Mouse (Mus musculus) layer of hippocampus, adult 2 months (tissue): Measurements from ENCODE around the gene Foxl2. TPM values are rescaled to one million over a fixed set of nuclear protein-coding genes. Genes with fewer than 3 reads are reported as not detected.
A peak's percentile ranks its signal among the peaks of the same experiment; 100 is the strongest.

Experiments used
- DNase-seq, 2 experiments: peaks; one replicate each; pipeline ENCODE4 v3.0.0; 2022; ENCODE audit warnings: low spot score in 2 of 2
- H3K27ac ChIP-seq: fragments of 200-600 bp; 2 replicates; pipeline ENCODE4 v1.8.1; 2022
- H3K4me3 ChIP-seq: fragments of 200-600 bp; 2 replicates; pipeline ENCODE4 v1.8.1; 2022; ENCODE audit warnings: mild to moderate bottlenecking
- CTCF ChIP-seq: fragments of 200-600 bp; conservative IDR thresholded peaks from 2 replicates; pipeline ENCODE4 v1.8.1; 2022; ENCODE audit warnings: antibody characterized with exemption, mild to moderate bottlenecking, moderate library complexity
- long read RNA-seq, 2 experiments: library from polyadenylated mRNA; stranded (forward); transcript quantifications; one replicate each; pipeline ENCODE4 v2.0.0; 2021; ENCODE audit warnings: borderline mapping rate in 2 of 2
- total RNA-seq, 2 experiments: library from RNA; stranded (reverse); gene quantifications; 2 replicates each; pipeline ENCODE4 v1.2.3; 2021

Gene Foxl2
- 1 to 10 TPM in 1 of 2 experiments, under 1 TPM in 1; 0.92 to 1.0 TPM for total RNA-seq
- long read RNA-seq, experiment 1, partial matches to known transcripts, result 0 of 1 reads
- long read RNA-seq, experiment 1, other reads (novel, unspliced or antisense), result 0 of 1 reads
- long read RNA-seq, experiment 2, result 0 reads

DNA sequence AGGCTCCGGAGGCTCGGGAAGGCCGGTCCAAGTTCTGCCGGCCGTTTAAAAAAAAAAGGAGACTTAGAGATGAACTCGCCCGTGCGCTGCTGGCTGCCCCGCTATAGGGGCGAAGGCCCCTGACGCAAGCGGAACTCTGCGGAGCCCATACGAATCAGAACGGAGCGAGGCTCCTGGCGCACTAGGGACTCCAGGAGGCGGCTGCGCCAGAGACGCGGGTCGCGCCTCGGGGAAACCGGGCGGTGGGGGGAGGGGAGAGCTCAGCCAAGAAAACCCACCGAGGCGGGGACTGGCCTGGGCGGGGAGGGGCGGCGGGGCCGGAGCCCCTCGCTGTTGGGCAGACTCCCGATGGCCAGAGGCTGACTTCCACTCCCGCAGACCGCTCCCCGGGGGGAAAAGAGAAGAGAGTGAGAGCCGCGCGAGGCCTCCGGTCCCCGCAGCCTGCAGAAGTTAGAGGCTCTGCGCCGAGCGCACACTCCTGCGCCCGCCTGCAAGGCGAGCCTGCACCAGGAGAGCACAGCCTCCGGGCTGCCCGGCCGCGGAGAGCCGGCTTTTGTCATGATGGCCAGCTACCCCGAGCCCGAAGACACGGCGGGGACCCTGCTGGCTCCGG lies at the start of gene Foxl2:
TSS of gene Foxl2 (plus strand) at position 186 of the 613 bp plus-strand sequence.
- Histone ChIP-seq H3K4me3 (peak within 1 kb of the TSS; percentile 47), H3K27ac (peak within 1 kb of the TSS; percentile 73)
- DNase-seq, result no peak
- TF ChIP-seq CTCF, result no peak

GRCm38 (mm10) chr9:98920629-98921523 lies 34.2 kb upstream of the Foxl2 start:
- DNase-seq, result no peak
- Histone ChIP-seq H3K4me3 (no peak overlapping the region), H3K27ac (no peak overlapping the region)
- no peak for TF ChIP-seq CTCF

DNA sequence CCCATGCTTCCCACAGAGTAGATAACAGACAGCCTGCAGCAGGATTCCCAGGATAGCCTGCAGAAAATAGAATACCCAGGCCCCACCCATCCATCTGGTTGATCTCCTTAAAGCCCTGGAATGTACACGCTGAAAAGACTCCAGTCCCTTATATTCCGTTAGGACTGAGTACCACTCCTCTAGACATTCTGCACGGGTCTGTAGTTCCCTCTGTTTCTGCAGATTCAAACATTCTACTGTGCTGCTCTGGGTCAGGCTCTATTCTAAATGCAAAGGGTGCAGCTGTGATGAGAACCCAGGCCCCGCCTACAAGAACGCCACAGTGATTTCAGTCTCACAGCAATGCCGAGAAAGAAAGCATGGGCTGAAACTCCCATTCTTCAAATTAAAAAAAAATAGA lies 32.0 kb upstream of the Foxl2 start:
- TF ChIP-seq CTCF, result no peak
- Histone ChIP-seq H3K4me3 (no peak overlapping the region), H3K27ac (no peak overlapping the region)
- DNase-seq, result no peak

DNA sequence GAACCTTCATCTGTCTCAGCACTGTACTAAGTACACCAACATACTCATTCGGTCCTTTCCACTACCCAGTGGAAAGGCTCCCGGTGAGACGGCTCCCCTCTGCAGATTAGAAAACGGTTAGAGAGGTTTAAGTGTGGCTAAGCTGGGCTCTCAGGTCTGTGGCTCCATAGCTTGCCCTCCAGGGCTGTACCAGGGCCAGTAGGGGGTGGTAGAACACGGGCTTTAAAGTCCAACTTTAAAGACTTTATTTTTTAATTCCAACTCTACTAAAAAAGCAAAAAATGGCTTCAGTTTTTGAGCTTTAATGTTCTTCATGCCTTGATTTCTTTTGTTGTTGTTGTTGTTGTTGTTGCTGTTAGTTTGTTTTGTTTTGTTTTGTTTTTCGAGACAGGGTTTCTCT lies 30.9 kb upstream of the Foxl2 start:
- no peak overlapping the region for H3K4me3 ChIP-seq
- H3K27ac ChIP-seq, result no peak overlapping the region
- DNase-seq, result no peak
- peak; percentile 43 for TF ChIP-seq CTCF

GRCm38 (mm10) chr9:98929496-98929895 lies 25.6 kb upstream of the Foxl2 start:
- H3K4me3 ChIP-seq, result no peak overlapping the region
- peak; percentile 68 for TF ChIP-seq CTCF
- no peak for DNase-seq
- H3K27ac ChIP-seq, result no peak overlapping the region

DNA sequence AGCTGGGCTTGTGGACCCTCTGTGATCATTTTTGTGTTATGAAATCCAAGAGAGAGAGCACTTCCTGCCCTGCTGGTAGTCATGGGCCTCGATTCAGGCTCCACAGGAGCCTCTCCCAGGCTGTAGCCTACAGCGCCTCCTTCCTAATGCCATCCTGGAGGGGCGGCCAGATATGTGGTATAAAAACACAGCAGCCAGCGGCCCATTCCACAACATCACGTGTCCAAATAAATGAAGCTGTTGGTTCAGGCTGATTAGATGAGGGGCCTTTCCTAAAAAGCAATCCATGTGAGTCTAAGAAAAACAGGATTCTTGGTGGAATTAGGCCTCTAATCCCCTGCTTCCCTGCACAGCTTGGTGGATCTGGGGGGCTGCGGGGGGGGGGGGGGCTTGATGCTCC lies 22.2 kb upstream of the Foxl2 start:
- no peak for TF ChIP-seq CTCF
- Histone ChIP-seq H3K27ac (no peak overlapping the region), H3K4me3 (no peak overlapping the region)
- DNase-seq, result no peak

DNA sequence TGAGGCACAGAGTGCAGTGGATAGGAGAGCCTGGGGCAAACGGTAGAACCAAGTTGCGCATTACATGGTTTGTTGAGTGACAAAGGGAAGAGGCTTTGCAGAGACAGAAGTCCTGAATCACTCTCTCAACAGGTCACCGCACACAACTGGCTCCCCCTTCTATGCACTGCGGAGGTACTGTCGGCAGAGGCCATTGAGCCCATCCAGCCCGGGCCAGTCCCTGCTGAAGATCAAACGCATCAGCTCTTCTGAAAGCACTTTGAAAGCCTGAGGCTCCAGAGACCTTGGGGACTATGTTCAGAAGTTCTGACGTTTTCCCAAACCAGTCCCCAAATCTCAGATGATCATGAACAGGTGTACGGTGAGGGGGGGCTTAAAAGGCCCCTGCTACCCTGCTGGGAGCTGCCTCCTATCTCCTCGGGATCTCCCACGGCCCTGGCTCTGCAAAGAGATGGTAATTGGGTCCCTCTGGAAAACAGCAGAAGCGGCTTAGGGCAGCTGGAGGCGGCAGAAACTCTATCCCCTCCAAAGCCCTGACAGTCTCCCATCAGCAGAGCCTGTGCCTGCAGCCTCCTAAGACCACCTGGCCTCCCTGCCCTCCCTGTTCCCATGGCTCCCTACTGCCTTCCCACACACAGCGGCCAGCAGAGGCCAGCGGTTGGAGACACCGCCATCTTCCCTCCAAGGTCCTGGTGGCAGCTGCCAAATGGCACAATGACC lies 19.7 kb upstream of the Foxl2 start:
- Histone ChIP-seq H3K27ac (no peak overlapping the region), H3K4me3 (no peak overlapping the region)
- TF ChIP-seq CTCF, result no peak
- DNase-seq, result no peak

DNA sequence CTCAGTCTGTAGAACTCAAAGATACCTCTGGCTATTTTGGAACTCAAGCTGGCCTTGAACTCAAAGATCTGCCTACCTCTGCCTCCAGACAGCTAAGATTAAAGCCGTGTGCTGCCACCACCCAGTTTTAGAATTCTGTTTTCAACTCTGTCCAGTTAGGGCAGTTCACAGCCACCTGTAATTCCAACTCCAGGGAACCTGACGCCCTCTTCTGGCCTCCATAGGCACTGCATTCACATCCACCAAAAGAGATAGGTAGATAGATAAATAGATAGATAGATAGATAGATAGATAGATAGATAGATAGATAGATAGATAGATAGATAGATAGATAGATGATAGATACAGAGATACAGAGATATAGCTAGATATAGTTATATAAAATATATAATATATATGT lies 15.8 kb upstream of the Foxl2 start:
- Histone ChIP-seq H3K4me3 (no peak overlapping the region), H3K27ac (no peak overlapping the region)
- no peak for DNase-seq
- peak; percentile 68 for TF ChIP-seq CTCF

DNA sequence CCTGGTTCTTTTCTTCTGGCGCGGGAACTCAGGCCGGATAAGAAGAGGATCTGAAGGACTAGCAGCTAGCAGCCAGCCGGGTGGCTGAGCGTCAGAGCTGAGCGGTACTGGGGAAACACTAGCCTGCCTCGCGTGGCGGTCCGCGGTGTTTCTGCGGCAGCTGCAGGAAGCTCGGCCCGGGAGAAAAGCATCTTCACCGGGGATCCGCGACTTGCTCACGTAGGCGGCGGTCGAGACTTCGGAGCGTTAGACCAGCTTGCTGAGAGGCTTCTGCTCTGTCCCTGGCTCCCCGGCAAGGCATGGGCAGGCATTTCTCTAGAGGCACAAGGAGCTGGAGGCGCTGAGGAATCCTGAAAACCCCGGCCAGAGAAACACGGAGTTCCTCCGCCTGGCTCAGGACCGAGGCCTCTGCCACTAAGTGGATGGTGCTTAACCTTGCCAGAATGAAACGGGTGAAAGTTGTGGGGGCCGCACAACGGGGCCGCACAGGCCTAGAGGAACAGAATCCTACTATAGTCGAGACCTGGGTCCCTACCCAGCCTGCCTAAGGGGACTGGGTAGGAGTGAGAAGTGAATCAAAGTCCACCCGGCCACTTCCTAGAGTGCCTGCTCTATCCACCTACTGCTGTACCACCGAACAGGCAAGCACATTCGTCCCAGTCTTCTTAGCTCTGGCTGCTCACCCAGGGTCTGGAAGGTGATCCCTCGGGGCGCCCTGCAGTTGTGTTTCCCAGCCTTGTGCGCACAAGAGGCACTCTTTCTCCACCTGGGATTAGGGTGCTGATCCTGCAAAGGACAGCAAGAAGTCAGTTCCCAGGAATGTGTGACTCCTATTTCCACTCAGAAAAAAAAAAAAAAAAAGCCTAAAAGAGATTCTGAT lies 2.7 kb upstream of the Foxl2 start:
- Histone ChIP-seq H3K27ac (no peak overlapping the region), H3K4me3 (no peak overlapping the region)
- TF ChIP-seq CTCF, result peak; percentile 44
- DNase-seq, result no peak

DNA sequence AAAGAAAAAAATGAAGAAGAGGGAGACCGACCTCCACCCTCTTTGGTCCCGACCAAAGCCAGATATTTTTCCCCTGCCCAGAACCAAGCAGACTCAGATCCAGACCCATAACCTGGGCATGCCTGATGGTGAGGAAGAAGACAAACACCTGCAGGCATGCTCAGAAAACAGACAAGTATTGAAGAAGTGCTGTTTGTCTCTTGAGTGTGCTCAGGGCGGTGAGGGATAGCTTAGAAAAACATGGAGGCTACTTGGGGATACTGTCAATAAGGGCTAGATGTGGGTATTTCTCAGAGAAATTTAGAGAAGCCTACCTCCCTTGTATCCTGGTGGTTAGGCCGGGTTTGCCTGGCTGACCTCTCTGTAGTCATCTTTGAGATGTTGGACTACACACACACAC lies 1.8 kb upstream of the Foxl2 start:
- TF ChIP-seq CTCF, result no peak
- Histone ChIP-seq H3K4me3 (no peak overlapping the region), H3K27ac (no peak overlapping the region)

GRCm38 (mm10) chr9:98953830-98954229 lies 1.3 kb upstream of the Foxl2 start:
- DNase-seq, result no peak
- no peak overlapping the region for H3K27ac ChIP-seq

More for the DNA sequence above, 1.8 kb upstream of the Foxl2 start:
- DNase-seq, result no peak

More at GRCm38 (mm10) chr9:98953830-98954229, 1.3 kb upstream of the Foxl2 start:
- TF ChIP-seq CTCF, result no peak
- no peak overlapping the region for H3K4me3 ChIP-seq
